8 mouse cellular contexts compared by ENCODE assay signal in genomic region chr14:19277777-19278385, GRCm38 (mm10).
DNase-seq lines count a peak whose midpoint lies in the region; ATAC-seq lines count a peak whose summit lies in the region.

No protein-coding gene starts in this region.

- peak; percentile 62; the same call in 1 of the 2 replicates for ATAC-seq in frontal cortex, adult (ENCODE audit: low TSS enrichment)
- ATAC-seq in intestine, embryonic 14.5 days (replicated peaks; ENCODE audit: low FRiP score, low TSS enrichment, low read depth) = peak; percentile 98
- peak; percentile 99 for ATAC-seq in liver, embryonic 12.5 days
- ATAC-seq in neural tube, embryonic 12.5 days (ENCODE audit: low FRiP score, low read depth) = 0 out of 2 replicates have a peak, but pooled peaks have one; percentile 37

- no peaks in the 10 kb centered on the region for H3K36me3 ChIP-seq in intestine, embryonic 14.5 days (ENCODE audit: control insufficient read depth, insufficient read depth, low read length)
- H3K36me3 ChIP-seq in liver, embryonic 12.5 days = no peaks in the 10 kb centered on the region
- H3K36me3 ChIP-seq in neural tube, embryonic 12.5 days = no peaks in the 10 kb centered on the region

- no peaks in the 10 kb centered on the region for H3K4me1 ChIP-seq in intestine, embryonic 14.5 days (replicated peaks; ENCODE audit: control insufficient read depth, insufficient read depth, low read length)
- H3K4me1 ChIP-seq in liver, embryonic 12.5 days = no peaks in the 10 kb centered on the region
- H3K4me1 ChIP-seq in neural tube, embryonic 12.5 days = no peaks in the 10 kb centered on the region

- H3K4me3 ChIP-seq in intestine, embryonic 14.5 days (ENCODE audit: low read depth, low read length) = no peak overlapping the region
- no peak overlapping the region for H3K4me3 ChIP-seq in liver, embryonic 12.5 days
- H3K4me3 ChIP-seq in neural tube, embryonic 12.5 days = no peak overlapping the region

- 0 out of 2 replicates have a peak, but pooled peaks cover 3% of the 10 kb centered on the region for H3K9me3 ChIP-seq in intestine, embryonic 14.5 days (ENCODE audit: control insufficient read depth, low read length)
- H3K9me3 ChIP-seq in liver, embryonic 12.5 days (replicated peaks) = no peaks in the 10 kb centered on the region
- H3K9me3 ChIP-seq in neural tube, embryonic 12.5 days = peaks cover 42% of the 10 kb centered on the region

- H3K9ac ChIP-seq in intestine, embryonic 14.5 days (ENCODE audit: low read length) = no peak overlapping the region
- no peak overlapping the region for H3K9ac ChIP-seq in liver, embryonic 12.5 days
- no peak overlapping the region for H3K9ac ChIP-seq in neural tube, embryonic 12.5 days

- WGBS in intestine, embryonic 14.5 days = 71% methylated on average over 4 of the region's 4 CpGs
- WGBS in liver, embryonic 12.5 days (ENCODE audit: insufficient replicate concordance) = 41% methylated on average over 4 of the region's 4 CpGs
- WGBS in neural tube, embryonic 12.5 days = 64% methylated on average over 4 of the region's 4 CpGs

- H3K4me2 ChIP-seq in intestine, embryonic 14.5 days (ENCODE audit: low read length) = no peak overlapping the region
- no peak overlapping the region for H3K4me2 ChIP-seq in liver, embryonic 12.5 days
- H3K4me2 ChIP-seq in neural tube, embryonic 12.5 days (replicated peaks) = no peak overlapping the region

- H3K27ac ChIP-seq in intestine, embryonic 14.5 days (ENCODE audit: low read depth) = no peak overlapping the region
- no peak overlapping the region for H3K27ac ChIP-seq in liver, embryonic 12.5 days
- no peak overlapping the region for H3K27ac ChIP-seq in neural tube, embryonic 12.5 days

- no peaks in the 10 kb centered on the region for H3K27me3 ChIP-seq in intestine, embryonic 14.5 days (replicated peaks; ENCODE audit: control insufficient read depth, insufficient read depth, low read length)
- no peaks in the 10 kb centered on the region for H3K27me3 ChIP-seq in liver, embryonic 12.5 days (replicated peaks)
- no peaks in the 10 kb centered on the region for H3K27me3 ChIP-seq in neural tube, embryonic 12.5 days (replicated peaks)

- DNase-seq in 416B (ENCODE audit: low read depth) = peak; percentile 96
- DNase-seq in ES-CJ7 (ENCODE audit: low read depth, low spot score) = peak; percentile 84
- DNase-seq in cerebellum, adult 8-10 months = peak; percentile 33
- DNase-seq in intestine, embryonic 14.5 days (ENCODE audit: low spot score) = peak; percentile 98
- DNase-seq in urinary bladder, postnatal 10 days (ENCODE audit: low spot score) = peak; percentile 24

Comparison
In these comparisons a context has a peak if more than half of its experiments do, and no peak if none do; other contexts are left out.
1. DNase-seq: peak in every context shown above with its lines; median percentile 98 in intestine, embryonic 14.5 days; 96 in 416B; 84 in ES-CJ7; 33 in cerebellum, adult 8-10 months; 24 in urinary bladder, postnatal 10 days.
2. ATAC-seq: peak in every context shown above with its lines; median percentile 99 in liver, embryonic 12.5 days; 98 in intestine, embryonic 14.5 days; 62 in frontal cortex, adult; 37 in neural tube, embryonic 12.5 days.